Mouse (Mus musculus) frontal cortex, postnatal 36 days (tissue): ENCODE data around the gene Gna11.

ENCODE experiments used
- DNase-seq, 2 experiments: peaks; one replicate each; pipeline ENCODE4 v3.0.0; 2022; ENCODE audit warnings: low spot score in 2 of 2

Gene Gna11

GRCm38 (mm10) chr10:81485479-81486018 is 59.4 kb downstream of the Gna11 start:
- no peak for DNase-seq

- DNase-seq, result no peak
Measured at GRCm38 (mm10) chr10:81485060-81485449, 59.9 kb downstream of the Gna11 start.

- DNase-seq, result no peak
Measured at GRCm38 (mm10) chr10:81484441-81485059, 60.4 kb downstream of the Gna11 start.

GRCm38 (mm10) chr10:81483983-81484382 is 61.0 kb downstream of the Gna11 start:
- DNase-seq, result no peak

- peak; percentile 71 to 75 for DNase-seq
Measured at GRCm38 (mm10) chr10:81482533-81482889, 62.5 kb downstream of the Gna11 start, which contains the start of gene Celf5. TSS of gene Celf5 (minus strand) at chr10:81482709.

- DNase-seq, result no peak
Measured at GRCm38 (mm10) chr10:81481605-81482532, 63.1 kb downstream of the Gna11 start.
